Mouse (Mus musculus): ENCODE results near the gene Snx8. TPM values are rescaled to one million over a fixed set of nuclear protein-coding genes. Genes with fewer than 3 reads are reported as not detected.

Snx8 gene
- polyA plus RNA-seq, 1 experiment from 2014 or later: 18.8 TPM

Small RNA genes lying within 50 kb of the gene (microRNA-seq; reads per million reads assigned to microRNA genes)
- not detected for gene Mir7038

Other genes with a start within 250 kb of the Snx8 start
- 33.8 and 35.5 TPM in 2 replicates for gene Mad1l1, start 67.7 kb downstream of the Snx8 start, polyA plus RNA-seq (2015; fragmentation: Nextera tagmentation; extraction: Ambion mirVana)
- 22.3 and 22.9 TPM in 2 replicates for gene Nudt1, start 67.6 kb downstream of the Snx8 start, polyA plus RNA-seq (2015; fragmentation: Nextera tagmentation; extraction: Ambion mirVana)
- 21.3 and 22.1 TPM in 2 replicates for gene Mrm2, start 57.4 kb downstream of the Snx8 start, polyA plus RNA-seq (2015; fragmentation: Nextera tagmentation; extraction: Ambion mirVana)
- 96.7 and 102 TPM in 2 replicates for gene Eif3b, start 30.1 kb upstream of the Snx8 start, polyA plus RNA-seq (2015; fragmentation: Nextera tagmentation; extraction: Ambion mirVana)
- not detected in 2 replicates for gene Gm4869, start 56.4 kb upstream of the Snx8 start, polyA plus RNA-seq (2015; fragmentation: Nextera tagmentation; extraction: Ambion mirVana)
- 19.0 and 19.4 TPM in 2 replicates for gene Chst12, start 116.3 kb upstream of the Snx8 start, polyA plus RNA-seq (2015; fragmentation: Nextera tagmentation; extraction: Ambion mirVana)
- 0.33 TPM in 1 of 2 replicates, not detected in the other for gene Grifin, start 175.8 kb upstream of the Snx8 start, polyA plus RNA-seq (2015; fragmentation: Nextera tagmentation; extraction: Ambion mirVana)
- gene Lfng, start 218.1 kb upstream of the Snx8 start, polyA plus RNA-seq (2015; fragmentation: Nextera tagmentation; extraction: Ambion mirVana): 25.7 and 28.8 TPM in 2 replicates